Mouse (Mus musculus): Measurements from ENCODE around the gene Gabarap.
A peak's percentile ranks its signal among the peaks of the same experiment; 100 is the strongest.

DNA sequence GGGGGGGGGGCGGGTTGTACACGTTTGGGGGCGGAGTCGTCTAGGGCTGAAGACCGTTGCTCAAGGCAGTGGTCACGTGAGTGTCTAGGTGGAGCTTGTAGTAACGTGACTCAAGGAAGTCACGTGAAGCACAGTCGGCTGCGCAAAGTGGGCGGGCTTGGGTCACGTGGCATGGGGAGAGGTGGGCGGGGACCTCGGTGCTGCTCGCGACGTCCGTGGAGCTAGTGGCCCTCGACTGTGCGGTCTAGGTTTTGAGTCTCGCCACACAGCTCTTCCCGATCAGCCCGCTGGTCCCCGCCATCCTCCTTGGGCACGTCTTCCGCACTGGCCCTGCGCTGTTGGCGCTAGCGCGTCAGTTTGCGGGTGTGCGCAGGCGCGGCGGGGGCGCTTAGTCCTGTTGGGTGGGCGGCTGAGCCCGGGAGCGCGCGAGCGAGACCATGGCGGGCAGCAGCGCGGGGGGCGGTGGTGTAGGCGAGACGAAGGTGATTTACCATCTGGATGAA is 9.5 kb downstream of the Gabarap start, which contains the start of gene Dvl2:
- TF ChIP-seq CTCF (IDR thresholded peaks at IDR 0.05; ENCODE audit: control insufficient read depth, insufficient read depth, insufficient replicate concordance, low read depth, low read length): peak; percentile 13; the same call in 1 of the 2 replicates
- peak; percentile 87 for TF ChIP-seq POLR2A (IDR thresholded peaks at IDR 0.05; ENCODE audit: control insufficient read depth, low read depth, low read length)
